Mouse (Mus musculus): ENCODE data around the gene 9530053A07Rik.
"Not testable (repeated sequence)": the region's sequence is repeated elsewhere in the genome, so short reads cannot be mapped to it uniquely, and the experiment has no call there.

The 9530053A07Rik gene

GRCm38 (mm10) chr7:28129166-28129565, at the start of gene 9530053A07Rik:
9530053A07Rik (plus strand) TSS chr7:28129466.
- CTCF ChIA-PET: no interaction called here

GRCm38 (mm10) chr7:28084215-28084614, 45.1 kb upstream of the 9530053A07Rik start:
- CTCF ChIA-PET: no interaction called here

- CTCF ChIA-PET: no interaction called here
Measured at GRCm38 (mm10) chr7:28086236-28086635, 43.0 kb upstream of the 9530053A07Rik start.

GRCm38 (mm10) chr7:28093541-28093940, 35.7 kb upstream of the 9530053A07Rik start:
- CTCF ChIA-PET: interaction anchor here (0.7 kb wide), 1 partner anchor 1268 kb away, joined by 3 read pairs; no protein-coding TSS in a partner anchor

- CTCF ChIA-PET: no interaction called here
Measured at GRCm38 (mm10) chr7:28099101-28099500, 30.2 kb upstream of the 9530053A07Rik start.

GRCm38 (mm10) chr7:28100596-28101590, 28.4 kb upstream of the 9530053A07Rik start:
- CTCF ChIA-PET: no interaction called here

- CTCF ChIA-PET: not testable (repeated sequence)
Measured at GRCm38 (mm10) chr7:28102936-28103335, 26.3 kb upstream of the 9530053A07Rik start.

GRCm38 (mm10) chr7:28104670-28105069, 24.6 kb upstream of the 9530053A07Rik start:
- CTCF ChIA-PET: no interaction called here

GRCm38 (mm10) chr7:28106241-28106640, 23.0 kb upstream of the 9530053A07Rik start:
- CTCF ChIA-PET: no interaction called here

GRCm38 (mm10) chr7:28114648-28115047, 14.6 kb upstream of the 9530053A07Rik start:
- CTCF ChIA-PET: no interaction called here

GRCm38 (mm10) chr7:28137613-28138012, 8.3 kb downstream of the 9530053A07Rik start:
- CTCF ChIA-PET: interaction anchor here (0.6 kb wide), 1 partner anchor 257 kb away, joined by 3 read pairs; no protein-coding TSS in a partner anchor

- CTCF ChIA-PET: interaction anchor here (1.3 kb wide), 1 partner anchor 20 kb away, joined by 5 read pairs; no protein-coding TSS in a partner anchor
Measured at GRCm38 (mm10) chr7:28148263-28148662, 19.0 kb downstream of the 9530053A07Rik start.

GRCm38 (mm10) chr7:28149841-28150240, 20.6 kb downstream of the 9530053A07Rik start:
- CTCF ChIA-PET: interaction anchor here (0.7 kb wide), 1 partner anchor 322 kb away, joined by 3 read pairs; no protein-coding TSS in a partner anchor

- CTCF ChIA-PET: no interaction called here
Measured at GRCm38 (mm10) chr7:28151584-28152221, 22.4 kb downstream of the 9530053A07Rik start.

- CTCF ChIA-PET: not testable (repeated sequence)
Measured at GRCm38 (mm10) chr7:28153595-28153994, 24.3 kb downstream of the 9530053A07Rik start.

GRCm38 (mm10) chr7:28159292-28159691, 30.0 kb downstream of the 9530053A07Rik start:
- CTCF ChIA-PET: no interaction called here

GRCm38 (mm10) chr7:28159893-28160292, 30.6 kb downstream of the 9530053A07Rik start:
- CTCF ChIA-PET: no interaction called here

- CTCF ChIA-PET: no interaction called here
Measured at GRCm38 (mm10) chr7:28161163-28161749, 32.0 kb downstream of the 9530053A07Rik start.

- CTCF ChIA-PET: no interaction called here
Measured at GRCm38 (mm10) chr7:28165406-28165805, 36.1 kb downstream of the 9530053A07Rik start.

- CTCF ChIA-PET: interaction anchor here (0.7 to 1.1 kb wide), 3 partner anchors 16 to 75 kb away, joined by 4 to 6 read pairs (median 5); no protein-coding TSS in a partner anchor
Measured at GRCm38 (mm10) chr7:28168320-28169115, 39.3 kb downstream of the 9530053A07Rik start.
